Mouse (Mus musculus) thymus, adult 2 months (tissue): ENCODE measurements around the gene Eng.

Experiments
- CTCF ChIP-seq: fragments of 200-500 bp; IDR thresholded peaks from 2 replicates; pipeline ENCODE4 v1.5.1; 2012; ENCODE audit warnings: mild to moderate bottlenecking, control low read depth, low read length, moderate library complexity, borderline replicate concordance; ENCODE audit not compliant: control insufficient read depth, poor library complexity, insufficient read depth; ENCODE audit errors: extremely low read depth
- POLR2A ChIP-seq: fragments of 200-500 bp; IDR thresholded peaks from 2 replicates; pipeline ENCODE4 v1.6.1; 2012; ENCODE audit warnings: mild to moderate bottlenecking, low read length, control low read depth, moderate library complexity; ENCODE audit not compliant: control insufficient read depth, poor library complexity, insufficient read depth; ENCODE audit errors: extremely low read depth

GRCm38 (mm10) chr2:32692496-32692895 lies 46.1 kb downstream of the Eng start:
- TF ChIP-seq CTCF, result no peak
- TF ChIP-seq POLR2A, result no peak
